Mouse (Mus musculus) adrenal gland, postnatal 36 days (tissue): ENCODE data around the gene Ccdc51. TPM values are rescaled to one million over a fixed set of nuclear protein-coding genes. Genes with fewer than 3 reads are reported as not detected.
A peak's percentile ranks its signal among the peaks of the same experiment; 100 is the strongest.

Experiments used
- DNase-seq, 2 experiments: peaks; one replicate each; pipeline ENCODE4 v3.0.0; 2021; ENCODE audit warnings: mixed read lengths in 1 of 2
- total RNA-seq, 2 experiments: library from RNA; stranded (reverse); gene quantifications; 2 replicates each; pipeline ENCODE4 v1.2.3; 2021

The Ccdc51 gene
- total RNA-seq, 2 experiments from 2014 or later = 15.6 to 20.1 TPM

GRCm38 (mm10) chr9:109096856-109097255, 14.6 kb downstream of the Ccdc51 start:
- DNase-seq = peak in 1 of 2 experiments; percentile 51

DNA sequence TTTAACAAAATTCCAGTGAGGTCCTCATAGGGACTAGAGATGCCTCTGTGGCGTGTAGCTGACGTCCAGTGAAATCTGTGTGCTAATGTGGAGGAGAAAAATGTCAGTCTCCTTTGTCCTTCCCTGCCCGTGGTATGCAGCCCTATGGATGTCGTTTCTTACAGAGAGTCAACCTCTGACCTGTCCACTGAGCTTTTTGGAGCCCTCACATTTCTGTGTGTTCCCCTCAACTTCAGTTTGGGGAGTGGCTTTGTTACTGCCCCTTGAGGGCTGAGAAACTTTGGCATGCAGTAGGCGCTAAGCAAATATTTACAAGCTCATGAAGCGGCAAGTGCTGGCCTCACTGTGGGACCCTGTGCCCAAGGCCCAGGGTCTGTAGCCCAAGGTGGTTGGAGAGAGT, 15.0 kb downstream of the Ccdc51 start:
- no peak for DNase-seq

- DNase-seq = peak; percentile 78 to 86
These were observed 15.5 kb downstream of the Ccdc51 start for GRCm38 (mm10) chr9:109097831-109098230.

DNA sequence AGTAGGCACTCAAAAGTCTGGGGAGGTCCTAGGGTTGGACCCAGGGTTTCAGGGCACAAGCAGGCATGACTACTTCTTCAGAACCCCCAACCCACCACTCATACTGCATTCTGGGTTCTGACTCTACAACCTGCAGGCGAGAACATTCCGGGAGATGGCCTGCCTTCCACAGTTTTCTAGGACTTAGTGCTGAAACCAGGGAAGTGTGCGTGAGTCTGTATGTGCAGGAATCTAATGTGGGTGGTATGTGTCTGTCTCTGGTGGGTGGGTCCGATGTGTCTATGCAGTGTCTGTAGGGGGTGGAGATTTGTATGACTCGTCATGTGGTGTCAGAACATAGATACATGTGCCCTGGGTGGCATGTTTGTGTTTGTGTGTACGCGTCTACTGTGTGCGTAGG, 16.1 kb downstream of the Ccdc51 start:
- no peak for DNase-seq

DNA sequence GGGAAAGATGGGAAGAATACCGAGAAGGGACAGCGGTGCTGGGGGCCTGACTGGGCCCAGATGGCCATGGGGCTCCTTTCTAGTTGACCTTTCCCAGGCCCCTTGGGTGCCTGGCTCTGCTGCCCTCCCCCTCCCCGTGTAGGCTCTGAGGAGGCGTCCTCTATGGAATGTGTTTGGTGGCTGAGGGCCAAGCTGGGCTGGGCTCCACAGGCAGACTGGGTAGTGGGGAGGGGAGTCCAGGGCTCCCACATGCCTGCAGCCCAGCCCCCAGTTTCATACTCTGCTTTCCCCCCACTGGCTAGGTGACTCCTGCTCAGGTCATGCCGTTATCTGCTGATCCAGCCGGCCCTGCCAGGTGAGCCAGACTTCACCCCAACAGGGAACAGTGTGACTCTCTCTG, 16.7 kb downstream of the Ccdc51 start:
- peak; percentile 85 to 86 for DNase-seq

DNA sequence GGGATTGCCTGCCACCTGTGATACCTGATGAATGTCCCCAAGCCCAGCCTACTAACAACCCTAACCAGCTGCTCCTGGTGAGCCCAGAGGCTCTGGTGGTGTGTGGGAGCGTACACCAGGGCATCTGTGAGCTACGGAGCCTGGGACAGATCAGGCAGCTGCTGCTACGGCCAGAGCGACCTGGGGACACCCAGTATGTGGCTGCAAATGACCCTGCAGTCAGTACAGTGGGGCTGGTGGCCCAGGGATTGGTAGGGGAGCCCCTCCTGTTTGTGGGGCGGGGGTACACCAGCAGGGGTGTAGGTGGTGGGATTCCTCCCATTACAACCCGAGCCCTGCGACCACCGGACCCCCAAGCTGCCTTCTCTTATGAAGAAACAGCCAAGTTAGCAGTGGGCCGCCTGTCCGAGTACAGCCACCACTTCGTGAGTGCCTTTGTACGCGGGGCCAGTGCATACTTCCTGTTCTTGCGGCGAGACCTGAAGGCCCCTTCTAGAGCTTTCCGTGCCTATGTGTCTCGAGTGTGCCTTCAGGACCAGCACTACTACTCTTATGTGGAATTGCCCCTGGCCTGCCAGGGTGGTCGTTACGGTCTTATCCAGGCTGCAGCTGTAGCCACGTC, 18.1 kb downstream of the Ccdc51 start:
- no peak for DNase-seq

GRCm38 (mm10) chr9:109101933-109102445, 19.7 kb downstream of the Ccdc51 start:
- peak in 1 of 2 experiments; percentile 57 for DNase-seq

DNA sequence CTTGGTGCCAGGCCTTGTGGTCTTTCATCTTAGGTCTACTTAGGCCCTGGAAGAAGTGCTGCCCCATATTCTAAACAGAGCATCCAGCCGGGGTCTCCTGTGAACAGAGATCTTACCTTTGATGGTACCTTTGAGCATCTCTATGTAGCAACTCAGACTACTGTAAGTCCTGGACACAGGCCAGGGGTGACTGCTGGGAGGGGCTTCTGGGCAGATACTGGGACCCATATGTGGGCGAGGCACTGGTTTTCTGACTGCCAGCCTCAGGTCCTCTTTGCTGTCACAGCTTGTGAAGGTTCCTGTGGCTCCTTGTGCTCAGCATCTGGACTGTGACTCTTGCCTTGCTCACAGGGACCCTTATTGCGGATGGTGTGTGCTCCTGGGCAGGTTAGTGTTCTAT, 20.2 kb downstream of the Ccdc51 start:
- DNase-seq = peak; percentile 55 to 56

DNA sequence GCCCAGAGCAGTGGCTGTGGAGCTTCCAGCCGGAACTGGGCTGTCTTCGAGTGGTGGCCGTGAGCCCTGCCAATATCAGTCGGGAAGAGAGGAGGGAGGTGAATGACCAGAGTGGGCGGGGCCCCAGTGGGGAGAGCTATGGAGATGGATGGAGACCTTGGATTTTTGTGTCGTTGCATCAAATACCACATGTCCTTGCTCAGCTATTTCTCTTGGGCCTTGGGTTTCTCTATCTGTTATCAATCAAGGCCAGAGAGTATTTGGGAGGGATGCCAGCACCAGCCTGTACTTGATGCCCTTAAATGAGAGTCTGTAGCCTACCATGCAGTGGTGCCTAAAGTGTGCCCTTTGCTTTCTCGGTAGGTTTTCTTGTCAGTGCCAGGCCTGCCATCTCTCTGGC, 21.0 kb downstream of the Ccdc51 start:
- peak; percentile 95 for DNase-seq

- peak; percentile 46 to 68 for DNase-seq
These were observed 21.8 kb downstream of the Ccdc51 start for GRCm38 (mm10) chr9:109104083-109104482.

GRCm38 (mm10) chr9:109105011-109105410, 22.7 kb downstream of the Ccdc51 start:
- DNase-seq = peak; percentile 87 to 92

GRCm38 (mm10) chr9:109105648-109106047, 23.4 kb downstream of the Ccdc51 start:
- DNase-seq = no peak

GRCm38 (mm10) chr9:109107341-109107740, 25.0 kb downstream of the Ccdc51 start:
- no peak for DNase-seq

DNA sequence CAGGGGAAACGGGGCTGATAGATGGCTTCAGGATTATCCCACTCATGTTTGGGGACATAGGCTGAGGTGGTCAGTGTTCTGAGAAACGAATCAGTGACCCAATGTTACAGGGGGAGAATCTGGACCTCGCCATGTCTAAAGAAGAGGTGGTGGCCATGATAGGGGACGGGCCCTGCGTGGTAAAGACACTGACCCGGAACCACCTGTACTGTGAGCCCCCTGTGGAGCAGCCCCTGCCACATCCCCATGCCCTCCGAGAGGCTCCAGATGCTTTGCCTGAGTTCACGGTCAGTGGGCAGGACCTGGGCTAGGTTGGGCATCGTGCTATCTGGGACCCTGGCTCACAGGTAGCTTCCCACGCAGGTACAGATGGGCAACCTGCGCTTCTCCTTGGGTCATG, 27.9 kb downstream of the Ccdc51 start:
- no peak for DNase-seq

- no peak for DNase-seq
These were observed 28.8 kb downstream of the Ccdc51 start for GRCm38 (mm10) chr9:109111101-109111500.

DNA sequence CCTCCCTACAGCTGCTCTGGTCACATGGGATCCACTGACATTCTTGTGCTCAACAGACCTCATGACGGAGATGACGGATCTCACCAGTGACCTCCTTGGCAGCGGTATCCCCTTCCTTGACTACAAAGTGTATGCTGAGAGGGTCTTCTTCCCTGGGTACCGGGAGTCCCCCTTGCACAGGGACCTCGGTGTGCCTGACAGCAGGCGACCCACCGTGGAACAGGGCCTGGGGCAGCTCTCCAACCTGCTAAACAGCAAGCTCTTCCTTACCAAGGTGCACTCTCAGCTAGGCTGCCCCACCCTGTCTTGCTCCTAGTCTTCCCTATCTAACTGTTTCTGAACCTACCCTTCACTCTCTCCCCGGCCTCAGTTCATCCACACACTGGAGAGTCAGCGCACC, 29.3 kb downstream of the Ccdc51 start:
- DNase-seq = peak in 1 of 2 experiments; percentile 0

DNA sequence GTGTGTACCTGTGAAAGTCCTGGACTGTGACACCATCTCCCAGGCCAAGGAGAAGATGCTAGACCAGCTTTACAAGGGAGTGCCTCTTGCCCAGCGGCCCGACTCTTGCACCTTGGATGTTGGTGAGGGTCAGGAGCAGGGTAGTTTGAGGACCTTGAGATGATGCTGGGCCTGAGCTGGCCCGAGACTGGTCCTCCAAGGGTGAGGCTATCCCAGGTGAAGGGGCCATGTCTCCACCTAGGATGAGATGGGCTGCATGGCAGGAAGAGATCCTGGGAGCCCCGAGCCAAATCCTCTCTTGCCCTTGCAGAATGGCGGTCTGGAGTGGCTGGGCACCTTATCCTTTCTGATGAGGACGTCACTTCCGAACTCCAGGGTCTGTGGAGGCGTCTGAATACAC, 31.0 kb downstream of the Ccdc51 start:
- DNase-seq = peak in 1 of 2 experiments; percentile 0

GRCm38 (mm10) chr9:109114276-109114675, 32.0 kb downstream of the Ccdc51 start:
- DNase-seq = no peak

DNA sequence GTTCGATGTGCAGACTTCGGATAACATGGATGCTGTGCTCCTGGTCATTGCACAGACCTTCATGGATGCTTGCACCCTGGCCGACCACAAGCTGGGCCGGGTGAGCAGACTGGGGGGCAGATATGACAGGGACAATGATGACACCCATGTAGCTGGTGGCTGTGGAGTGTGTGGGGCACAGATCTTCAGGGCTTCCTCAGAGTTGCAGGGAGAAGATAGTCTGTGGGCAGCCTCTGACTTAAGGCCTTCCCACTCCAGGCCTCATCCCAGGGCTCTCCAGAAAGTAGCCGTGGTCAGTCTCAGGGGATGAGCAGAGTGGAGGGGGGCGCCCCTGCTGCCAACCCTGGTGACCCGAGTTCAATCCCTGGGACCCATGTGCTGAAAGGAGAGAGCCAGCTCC, 32.6 kb downstream of the Ccdc51 start:
- no peak for DNase-seq

DNA sequence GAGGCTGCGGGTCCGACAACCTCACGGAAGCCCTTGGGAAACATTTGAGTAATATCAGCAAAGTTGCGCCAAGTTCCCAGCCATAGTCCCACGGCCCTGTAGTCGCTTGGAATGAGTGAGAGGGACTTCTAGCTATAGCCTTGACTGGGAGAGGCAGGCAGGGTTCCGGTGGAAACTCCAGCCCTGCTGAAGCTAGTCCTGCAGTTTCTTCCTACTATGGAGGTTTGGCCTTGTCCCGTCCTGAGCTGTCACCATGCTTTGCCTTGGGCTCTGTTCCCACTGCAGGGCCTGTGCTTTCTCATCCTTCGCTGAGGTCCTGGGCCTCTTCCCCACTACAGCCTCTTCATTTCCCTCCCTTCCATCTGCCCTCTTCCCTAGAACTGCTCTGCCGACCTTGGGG, 33.9 kb downstream of the Ccdc51 start:
- peak; percentile 81 to 84 for DNase-seq

DNA sequence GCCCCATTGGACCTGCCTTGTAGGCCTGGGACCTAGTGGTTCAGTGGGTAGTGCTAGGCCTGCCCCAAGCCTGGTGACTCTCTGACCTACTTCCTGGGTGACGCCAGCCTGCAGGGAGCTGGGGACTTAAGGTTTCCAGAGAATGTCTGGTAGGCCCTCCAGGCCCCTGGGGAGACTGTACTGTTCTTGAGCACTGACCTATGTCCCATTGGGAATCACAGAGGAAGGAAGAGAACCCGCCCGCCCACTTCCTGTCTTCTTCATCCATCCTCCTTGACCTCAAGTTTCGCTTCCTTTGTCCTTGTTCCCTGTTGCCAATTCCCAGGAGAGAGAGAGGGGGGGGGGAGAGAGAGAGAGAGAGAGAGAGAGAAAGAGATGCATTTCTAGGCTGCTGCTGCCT, 35.8 kb downstream of the Ccdc51 start:
- DNase-seq = peak in 1 of 2 experiments; percentile 41

GRCm38 (mm10) chr9:109119571-109119970, 37.3 kb downstream of the Ccdc51 start:
- DNase-seq = peak in 1 of 2 experiments; percentile 34

GRCm38 (mm10) chr9:109120956-109121355, 38.7 kb downstream of the Ccdc51 start:
- no peak for DNase-seq

GRCm38 (mm10) chr9:109122553-109123085, 40.3 kb downstream of the Ccdc51 start:
- peak in 1 of 2 experiments; percentile 47 for DNase-seq
